Mouse (Mus musculus) heart, adult 2 months (tissue): ENCODE data around the gene F5.

Experiments used
- CTCF ChIP-seq: fragments of 200-600 bp; IDR thresholded peaks from 2 replicates; pipeline ENCODE4 v1.8.1; 2022; ENCODE audit warnings: antibody characterized with exemption, mild to moderate bottlenecking, moderate library complexity
- EP300 ChIP-seq: fragments of 200-500 bp; IDR thresholded peaks from 2 replicates; pipeline ENCODE4 v1.6.1; 2011; ENCODE audit warnings: low read depth, low read length, control low read depth; ENCODE audit not compliant: insufficient read depth
- POLR2A ChIP-seq: fragments of 200-500 bp; IDR thresholded peaks from 2 replicates; pipeline ENCODE4 v1.6.1; 2011; ENCODE audit warnings: mild to moderate bottlenecking, low read depth, low read length, control low read depth; ENCODE audit not compliant: insufficient read depth

DNA sequence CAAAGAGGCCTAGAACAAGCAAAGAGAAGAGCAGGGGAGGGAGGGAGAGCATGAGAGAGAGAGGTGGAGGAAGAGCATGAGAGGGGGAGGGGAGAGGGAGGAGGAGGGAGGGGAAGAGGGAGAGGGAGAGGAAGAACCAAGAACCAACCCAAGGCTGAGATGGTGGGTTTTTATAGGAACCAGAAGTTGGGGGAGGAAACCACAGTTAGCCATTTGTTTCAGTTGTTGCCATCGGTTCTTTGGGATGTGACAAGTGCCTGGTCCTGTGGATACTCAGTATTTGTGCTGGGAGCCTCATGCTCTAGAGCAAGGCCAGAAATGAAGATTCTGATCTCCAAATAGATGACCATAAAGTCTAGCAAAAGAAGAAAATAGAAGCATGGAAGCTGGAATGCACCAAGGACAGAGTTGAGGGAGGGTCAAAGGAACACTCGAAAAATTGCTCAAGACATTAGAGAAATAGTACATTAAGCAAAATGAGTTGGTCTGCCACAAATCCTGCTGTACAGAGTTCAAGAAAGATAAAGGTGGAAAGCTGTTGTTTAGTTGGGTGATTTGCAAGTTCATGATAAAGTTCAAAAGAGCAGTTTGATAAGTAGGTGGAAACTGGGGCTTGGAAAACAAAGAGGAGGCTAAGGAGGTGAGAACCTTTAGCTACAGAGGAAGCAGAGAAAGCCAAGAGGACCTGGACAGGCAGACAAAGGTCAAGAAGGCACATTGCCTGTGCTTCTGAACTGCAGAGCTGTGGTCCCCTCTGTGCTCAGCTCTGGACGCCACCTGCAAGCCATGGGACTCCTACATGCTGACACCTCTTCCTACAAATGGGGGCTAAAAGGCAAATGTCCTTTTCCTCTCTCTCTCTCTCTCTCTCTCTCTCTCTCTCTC is 31.5 kb upstream of the F5 start:
- TF ChIP-seq CTCF (no peak), POLR2A (no peak), EP300 (no peak)
